Mouse (Mus musculus): Measurements from ENCODE around the gene Ncoa1. TPM values are rescaled to one million over a fixed set of nuclear protein-coding genes. Genes with fewer than 3 reads are reported as not detected.

Gene Ncoa1
- total and polyA plus RNA-seq, 3 experiments = 36.0 to 65.0 (median 45.0) TPM

- no peaks in the 10 kb centered on the region for H3K9me3 ChIP-seq (replicated peaks; ENCODE audit: insufficient read depth, low read length)
- H3K79me2 ChIP-seq (ENCODE audit: control insufficient read depth, insufficient read depth, low read length, poor library complexity) = peaks cover 8% of the 10 kb centered on the region; the same call in 1 of the 2 replicates
- H3K27me3 ChIP-seq (ENCODE audit: control insufficient read depth in 1 of 2, insufficient read depth in 2 of 2, low read length in 2 of 2) = no peaks in the 10 kb centered on the region
- TF ChIP-seq KAT2A (conservative IDR thresholded peaks at IDR 0.05; ENCODE audit: low read depth, low read length) (no peak), POLR2AphosphoS2 (IDR thresholded peaks at IDR 0.05; ENCODE audit: low read length) (no peak), ZMIZ1 (IDR thresholded peaks at IDR 0.05; ENCODE audit: low read depth, low read length) (no peak), NRF1 (IDR thresholded peaks at IDR 0.05; ENCODE audit: insufficient read depth, low read depth, low read length, poor library complexity, severe bottlenecking) (no peak), RCOR1 (IDR thresholded peaks at IDR 0.05; ENCODE audit: low read depth, low read length) (no peak)
- no peak overlapping the region for H3K9ac ChIP-seq (ENCODE audit: control insufficient read depth, low read depth, low read length, poor library complexity, severe bottlenecking)
- H3K4me3 ChIP-seq (ENCODE audit: control insufficient read depth in 1 of 2, insufficient read depth in 1 of 2, low read depth in 2 of 2, low read length in 2 of 2) = no peak overlapping the region
- no peak for DNase-seq (ENCODE audit: low read depth, low spot score)
- H3K27ac ChIP-seq (ENCODE audit: control insufficient read depth, low read depth, low read length) = no peak overlapping the region
- H3K36me3 ChIP-seq (ENCODE audit: control insufficient read depth in 1 of 2, insufficient read depth in 2 of 2, low read length in 2 of 2) = peaks cover 0 to 11% of the 10 kb centered on the region in 2 experiments; a peak in 2 of 4 replicates
- H3K4me1 ChIP-seq (ENCODE audit: control insufficient read depth in 1 of 2, insufficient read depth in 2 of 2, low read length in 2 of 2) = no peaks in the 10 kb centered on the region
Observed at GRCm38 (mm10) chr12:4358100-4358499, 118.9 kb downstream of the Ncoa1 start.

DNA sequence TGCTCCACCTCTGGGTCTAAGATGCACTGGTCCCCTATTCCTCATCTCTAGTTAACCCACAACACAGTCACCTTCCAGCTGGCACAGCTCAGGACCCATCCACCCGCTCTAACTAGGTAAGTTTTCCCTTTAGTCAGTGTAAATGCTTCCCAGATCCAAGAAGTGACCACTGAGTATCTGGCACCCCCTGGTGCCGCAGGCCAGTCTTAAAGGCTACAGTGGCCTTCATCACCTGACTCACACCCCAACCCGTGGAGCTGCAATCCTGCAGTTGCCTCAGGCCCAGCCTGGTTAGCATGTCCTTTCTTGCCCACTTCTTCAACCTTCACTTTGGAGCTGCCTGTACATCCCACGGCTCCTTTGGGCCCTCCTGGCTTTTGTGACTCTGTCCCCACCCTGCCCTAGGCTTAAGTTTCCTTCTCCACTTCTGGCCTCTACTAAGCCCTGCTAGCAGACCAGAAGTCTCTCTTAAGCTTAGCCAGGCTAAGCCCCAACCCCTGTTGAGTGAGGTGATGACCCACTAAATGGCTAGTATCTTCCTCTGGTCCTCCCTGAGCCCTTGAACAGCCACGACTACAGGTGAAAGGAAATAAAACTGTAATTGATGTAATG, 120.0 kb downstream of the Ncoa1 start:
- Histone ChIP-seq H3K9me3 (replicated peaks; ENCODE audit: insufficient read depth, low read length) (no peaks in the 10 kb centered on the region), H3K4me3 (ENCODE audit: control insufficient read depth in 1 of 2, insufficient read depth in 1 of 2, low read depth in 2 of 2, low read length in 2 of 2) (no peak overlapping the region), H3K79me2 (ENCODE audit: control insufficient read depth, insufficient read depth, low read length, poor library complexity) (peaks cover 8% of the 10 kb centered on the region; the same call in 1 of the 2 replicates), H3K4me1 (ENCODE audit: control insufficient read depth in 1 of 2, insufficient read depth in 2 of 2, low read length in 2 of 2) (no peaks in the 10 kb centered on the region), H3K9ac (ENCODE audit: control insufficient read depth, low read depth, low read length, poor library complexity, severe bottlenecking) (no peak overlapping the region), H3K36me3 (ENCODE audit: control insufficient read depth in 1 of 2, insufficient read depth in 2 of 2, low read length in 2 of 2) (peaks cover 0 to 11% of the 10 kb centered on the region in 2 experiments; a peak in 2 of 4 replicates), H3K27ac (ENCODE audit: control insufficient read depth, low read depth, low read length) (no peak overlapping the region), H3K27me3 (ENCODE audit: control insufficient read depth in 1 of 2, insufficient read depth in 2 of 2, low read length in 2 of 2) (no peaks in the 10 kb centered on the region)
- DNase-seq (ENCODE audit: low read depth, low spot score) = no peak
- TF ChIP-seq JUND (IDR thresholded peaks at IDR 0.05; ENCODE audit: low read depth, low read length) (no peak), BHLHE40 (IDR thresholded peaks at IDR 0.05; ENCODE audit: borderline replicate concordance, low read depth, low read length) (no peak), TBP (IDR thresholded peaks at IDR 0.05; ENCODE audit: low read depth, low read length) (no peak), CHD2 (IDR thresholded peaks at IDR 0.05; ENCODE audit: low read length) (no peak), MYC (IDR thresholded peaks at IDR 0.05; ENCODE audit: low read depth, low read length) (no peak)

DNA sequence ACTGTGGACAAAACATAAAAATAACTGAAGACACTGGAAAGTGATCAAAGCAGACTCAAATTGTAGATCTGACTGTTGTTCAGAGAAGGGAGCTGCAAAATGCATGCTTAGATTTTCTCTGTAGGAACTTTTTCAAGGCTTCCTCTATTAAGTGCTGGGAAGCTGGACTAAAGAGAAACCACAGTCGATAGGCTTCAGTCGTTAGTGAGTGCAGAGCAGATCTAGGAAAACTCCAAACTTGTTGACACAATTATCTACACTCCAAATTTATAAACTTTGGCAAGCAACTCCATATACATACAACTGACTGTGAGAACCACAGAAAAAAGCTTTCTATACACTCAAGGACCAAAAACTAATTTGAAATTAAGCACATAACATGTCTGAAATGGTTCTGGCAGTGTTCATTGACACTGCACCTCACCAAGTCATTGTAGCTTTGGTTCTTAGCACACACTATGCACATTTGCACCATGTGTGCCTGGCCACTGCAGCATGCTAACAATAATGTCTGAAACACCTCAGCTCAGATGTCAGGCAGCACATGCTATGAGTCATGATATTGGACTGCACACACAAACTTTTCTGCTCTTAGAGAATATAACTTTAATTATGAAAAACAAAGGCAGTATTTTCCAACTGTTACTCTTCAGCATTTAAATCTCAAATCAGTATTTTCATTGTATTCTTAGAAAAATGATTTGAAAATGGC, 121.8 kb downstream of the Ncoa1 start:
- TF ChIP-seq CTCF (IDR thresholded peaks at IDR 0.05 in 2 of 3, conservative IDR thresholded peaks at IDR 0.05 in 1 of 3; ENCODE audit: control insufficient read depth in 1 of 3, insufficient read depth in 1 of 3, low read depth in 2 of 3, low read length in 3 of 3, poor library complexity in 1 of 3, severe bottlenecking in 1 of 3) (no peak), GABPA (IDR thresholded peaks at IDR 0.05; ENCODE audit: low read depth, low read length) (no peak), SIN3A (IDR thresholded peaks at IDR 0.05; ENCODE audit: low read length) (no peak), TBP (IDR thresholded peaks at IDR 0.05; ENCODE audit: low read depth, low read length) (no peak), MYB (IDR thresholded peaks at IDR 0.05; ENCODE audit: low read depth, low read length) (no peak), POLR2A (IDR thresholded peaks at IDR 0.05; ENCODE audit: control insufficient read depth in 1 of 2, insufficient read depth in 1 of 2, low read depth in 1 of 2, low read length in 2 of 2, poor library complexity in 1 of 2) (no peak)
- Histone ChIP-seq H3K36me3 (ENCODE audit: control insufficient read depth in 1 of 2, insufficient read depth in 2 of 2, low read length in 2 of 2) (peaks cover 0 to 11% of the 10 kb centered on the region in 2 experiments; a peak in 2 of 4 replicates), H3K27ac (ENCODE audit: control insufficient read depth, low read depth, low read length) (no peak overlapping the region), H3K4me3 (ENCODE audit: control insufficient read depth in 1 of 2, insufficient read depth in 1 of 2, low read depth in 2 of 2, low read length in 2 of 2) (no peak overlapping the region), H3K27me3 (ENCODE audit: control insufficient read depth in 1 of 2, insufficient read depth in 2 of 2, low read length in 2 of 2) (no peaks in the 10 kb centered on the region), H3K79me2 (ENCODE audit: control insufficient read depth, insufficient read depth, low read length, poor library complexity) (peaks cover 5% of the 10 kb centered on the region; the same call in 1 of the 2 replicates), H3K9me3 (replicated peaks; ENCODE audit: insufficient read depth, low read length) (no peaks in the 10 kb centered on the region), H3K9ac (ENCODE audit: control insufficient read depth, low read depth, low read length, poor library complexity, severe bottlenecking) (no peak overlapping the region), H3K4me1 (ENCODE audit: control insufficient read depth in 1 of 2, insufficient read depth in 2 of 2, low read length in 2 of 2) (no peaks in the 10 kb centered on the region)
- no peak for DNase-seq (ENCODE audit: low read depth, low spot score)

All from MEL (cell line).